Mouse (Mus musculus): ENCODE results near the gene Olfr30.
"Not testable (repeated sequence)": the region's sequence is repeated elsewhere in the genome, so short reads cannot be mapped to it uniquely, and the experiment has no call there.

Olfr30 gene

DNA sequence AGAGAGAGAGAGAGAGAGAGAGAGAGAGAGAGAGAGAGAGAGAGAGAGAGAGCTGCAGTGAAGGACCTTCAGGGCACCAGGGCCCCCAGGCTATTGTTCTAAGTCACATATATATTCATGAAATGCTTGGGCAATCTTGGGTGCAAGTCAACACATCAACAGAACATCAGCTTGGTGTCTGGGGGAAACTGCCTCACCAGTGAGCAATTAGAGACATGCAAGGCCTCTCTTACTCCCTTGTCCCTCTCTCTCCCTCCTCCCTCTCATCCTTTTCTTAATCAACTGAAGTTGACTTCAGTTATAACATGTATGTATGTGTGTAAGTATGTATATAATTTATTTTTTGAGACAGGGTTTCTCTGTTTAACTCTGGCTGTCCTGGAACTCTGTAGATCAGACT lies at the start of gene Olfr30:
Gene Olfr30, minus strand, starts transcription at position 101 of the 400 bp plus-strand sequence.
- DNase-seq (ENCODE audit: low read depth, low spot score): no peak

DNA sequence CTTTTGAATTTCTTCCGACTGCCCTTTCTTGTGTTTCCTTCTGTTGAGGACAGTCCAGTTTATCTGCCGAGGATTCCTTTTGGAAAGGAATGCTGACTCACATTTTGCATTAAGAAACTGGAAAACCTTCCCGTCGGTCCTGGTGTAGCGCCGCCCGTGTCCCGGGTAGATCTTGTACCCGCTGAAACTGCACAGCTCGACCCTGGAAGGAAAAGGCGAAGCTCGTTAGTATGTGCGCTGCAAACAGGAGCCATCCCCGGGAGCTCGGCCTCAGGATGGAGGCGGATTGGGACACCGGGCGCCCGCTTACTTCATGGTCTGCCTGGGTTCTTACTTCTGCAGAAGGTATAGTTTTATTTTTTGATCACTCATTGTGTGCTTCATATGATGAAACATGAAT lies 47.0 kb upstream of the Olfr30 start:
- not testable (repeated sequence) for DNase-seq (ENCODE audit: low read depth, low spot score)

DNA sequence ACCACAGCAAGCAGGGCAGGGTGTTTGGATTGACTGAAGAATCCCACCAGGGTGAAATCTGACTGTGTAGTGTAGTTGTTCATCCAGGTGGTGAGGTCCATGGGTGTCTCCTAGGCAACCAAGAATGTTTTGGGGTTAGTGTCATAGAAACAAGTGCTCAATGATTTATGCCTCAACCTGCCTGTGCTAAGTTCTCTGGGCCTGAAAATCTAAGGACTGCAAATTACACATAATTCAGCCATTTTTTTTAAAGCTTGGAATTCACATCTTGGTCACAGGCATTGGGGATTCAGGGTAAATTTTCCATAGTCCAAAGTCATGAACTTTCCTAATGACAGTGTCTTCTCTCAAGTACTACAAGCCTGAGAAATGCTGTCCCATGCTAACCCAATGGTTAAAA lies 40.4 kb upstream of the Olfr30 start, which contains the start of gene Olfr331:
Gene Olfr331, minus strand, starts transcription at position 101 of the 400 bp plus-strand sequence.
- not testable (repeated sequence) for DNase-seq (ENCODE audit: low read depth, low spot score)

DNA sequence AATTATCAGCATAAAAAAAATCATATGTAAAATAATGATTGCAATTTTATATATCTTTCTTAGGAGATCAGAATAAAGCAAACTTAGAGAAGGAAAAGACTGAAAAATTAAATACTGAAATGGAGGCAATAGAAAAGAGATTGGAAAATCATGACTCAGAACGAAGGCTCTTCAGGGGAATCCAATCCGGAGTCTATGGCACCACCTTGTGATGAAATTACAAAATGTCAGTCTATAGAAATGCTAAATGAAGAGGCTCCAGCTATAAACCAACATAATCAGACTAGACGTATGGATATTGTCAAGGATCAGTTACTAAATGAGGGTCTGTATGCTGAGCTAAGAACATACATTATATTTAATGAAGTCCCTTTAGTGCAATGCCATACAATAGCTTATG lies 37.2 kb upstream of the Olfr30 start:
- DNase-seq (ENCODE audit: low read depth, low spot score): no peak

DNA sequence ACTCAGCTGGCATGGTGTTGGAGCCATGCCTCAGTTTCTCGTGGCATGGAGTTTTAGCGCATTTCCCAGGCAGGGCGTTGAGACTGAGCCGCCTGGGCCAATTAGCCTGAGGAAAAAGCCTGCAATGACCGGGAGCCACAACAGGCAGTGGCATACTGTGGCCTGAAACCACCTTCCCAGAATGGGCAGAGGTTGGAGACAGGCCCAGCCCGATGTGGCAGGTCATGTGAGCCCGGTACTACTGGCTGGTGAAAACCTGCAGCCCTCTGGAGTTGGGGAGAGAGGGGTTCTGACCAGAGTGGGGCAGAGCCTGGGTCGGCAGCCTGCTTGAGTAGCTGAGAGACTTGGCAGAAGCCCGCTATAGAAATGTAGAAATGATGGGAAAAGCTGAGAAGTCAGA lies 36.7 kb upstream of the Olfr30 start:
- no peak for DNase-seq (ENCODE audit: low read depth, low spot score)

DNA sequence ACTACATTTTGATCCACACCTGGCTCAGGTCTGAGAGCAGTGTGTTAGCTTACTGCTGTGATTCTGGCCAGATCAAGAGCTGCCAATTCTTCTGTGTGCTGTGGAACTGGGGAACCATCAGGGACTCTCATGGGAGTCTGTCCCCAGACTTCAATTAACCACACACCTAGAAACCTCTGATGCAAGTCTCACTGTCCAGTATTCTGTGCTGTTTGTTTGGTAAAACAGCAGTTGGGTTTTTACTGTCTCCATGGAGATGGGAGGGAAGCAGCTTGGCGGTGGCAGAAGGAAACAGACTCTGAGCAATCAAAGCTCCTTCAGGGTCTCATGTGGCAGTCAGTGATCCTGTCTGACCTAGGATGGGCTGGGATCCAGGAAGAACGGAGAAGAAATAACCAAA lies 30.4 kb upstream of the Olfr30 start, which contains the start of gene Olfr332:
Gene Olfr332, minus strand, starts transcription at position 101 of the 400 bp plus-strand sequence.
- DNase-seq (ENCODE audit: low read depth, low spot score): no peak

DNA sequence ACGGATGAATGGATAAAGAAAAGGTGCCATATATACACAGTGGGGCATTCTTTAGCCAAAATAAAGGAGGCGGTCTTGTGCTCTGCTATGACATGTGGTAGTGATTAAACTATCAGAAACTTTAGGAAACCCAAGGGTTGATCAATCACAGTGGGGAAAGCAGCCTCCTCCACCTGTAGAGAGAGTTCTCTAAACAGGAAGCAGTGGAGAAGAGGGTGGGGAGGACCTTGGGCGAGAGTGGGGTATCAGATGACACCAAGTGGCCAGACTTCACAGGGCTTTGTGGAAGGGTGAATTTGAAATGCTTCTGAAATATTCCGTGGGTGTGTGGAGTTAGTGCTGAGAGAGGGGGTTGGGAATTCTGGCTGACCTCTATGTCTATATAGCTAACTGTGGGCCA lies 8.5 kb downstream of the Olfr30 start:
- DNase-seq (ENCODE audit: low read depth, low spot score): no peak

DNA sequence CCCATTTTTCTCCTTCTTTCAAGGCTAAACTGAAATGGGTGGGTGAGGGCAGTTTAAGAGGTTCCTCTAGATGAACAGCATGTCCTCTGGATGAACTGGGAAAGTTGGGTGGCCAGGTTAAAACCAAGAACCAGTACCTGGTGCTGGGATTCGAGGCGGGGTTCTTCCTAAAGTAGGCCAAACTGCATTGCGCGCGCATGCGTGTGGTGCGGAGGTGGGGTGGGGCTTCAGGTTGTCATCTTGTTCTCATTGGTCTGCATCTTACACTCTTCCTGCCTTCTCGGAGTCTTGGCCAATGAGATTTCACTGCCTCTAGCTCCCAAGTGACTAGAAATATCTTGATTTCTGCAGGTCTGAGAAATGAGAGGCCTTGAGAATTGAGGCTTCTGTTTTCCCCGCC lies 9.3 kb downstream of the Olfr30 start, which contains the start of gene Lypd9:
Gene Lypd9, minus strand, starts transcription at position 165 of the 400 bp plus-strand sequence.
- DNase-seq (ENCODE audit: low read depth, low spot score): no peak

DNA sequence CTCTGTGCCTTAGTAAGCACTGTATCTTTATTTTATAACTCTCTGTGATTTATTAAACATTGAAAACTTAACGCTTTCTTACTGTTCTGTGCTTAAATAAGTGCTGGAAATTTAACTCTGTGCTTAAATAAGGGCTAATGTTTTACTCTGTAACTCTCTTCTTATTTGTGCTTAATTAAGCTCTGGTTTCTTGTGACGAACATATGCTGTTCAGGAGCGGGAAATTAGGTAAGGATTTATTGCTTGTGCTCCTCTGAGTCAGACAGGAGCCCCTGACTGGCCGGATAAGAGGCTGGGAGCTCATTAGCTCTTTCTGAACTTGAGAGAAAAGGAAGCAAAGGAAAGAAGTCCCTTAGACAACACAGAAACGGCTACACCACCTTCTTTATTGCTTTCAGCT lies 24.2 kb downstream of the Olfr30 start:
- no peak for DNase-seq (ENCODE audit: low read depth, low spot score)

DNA sequence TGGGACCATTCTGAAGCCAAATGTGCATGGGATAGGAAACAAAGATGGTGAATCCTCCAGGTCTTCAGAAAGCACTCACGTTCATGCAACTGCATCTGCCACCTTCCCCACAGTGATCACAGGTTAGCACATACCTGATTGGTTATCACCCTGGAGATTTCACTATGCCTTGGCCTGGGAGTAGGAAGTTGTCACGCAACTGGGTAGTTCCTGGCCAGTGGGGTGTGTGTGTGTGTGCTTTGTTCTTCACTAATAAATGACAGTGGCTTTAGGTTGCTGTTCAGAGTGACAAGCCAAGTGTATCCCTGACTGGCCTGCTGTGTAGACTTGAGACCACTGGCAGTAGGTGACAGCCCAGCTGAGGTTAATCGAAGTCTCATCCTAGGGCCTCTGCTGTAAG lies 29.8 kb downstream of the Olfr30 start, which contains the start of gene Gm12253:
Gene Gm12253, plus strand, starts transcription at position 301 of the 400 bp plus-strand sequence.
- DNase-seq (ENCODE audit: low read depth, low spot score): no peak

DNA sequence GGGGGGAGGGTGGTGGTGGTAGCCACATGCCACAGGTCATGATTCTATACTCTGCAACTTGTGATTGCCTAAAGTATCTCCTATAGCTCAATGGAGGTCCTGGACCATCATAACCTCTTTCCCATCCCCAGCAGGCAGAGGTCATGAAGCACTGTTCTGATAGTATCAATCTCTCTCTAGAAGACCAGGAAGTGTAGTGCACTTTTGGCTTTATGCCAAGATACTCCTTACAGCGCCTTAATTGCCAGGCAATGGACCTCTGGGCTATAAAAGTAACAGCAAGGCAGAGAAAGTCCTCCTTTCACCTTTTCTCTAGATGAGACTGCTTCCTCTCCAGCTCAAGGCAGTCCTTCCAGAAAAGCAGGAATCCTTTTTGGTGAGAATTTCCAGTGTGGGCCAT lies 41.3 kb downstream of the Olfr30 start, which contains the start of gene 1810065E05Rik:
Gene 1810065E05Rik, plus strand, starts transcription at position 297 of the 400 bp plus-strand sequence.
- DNase-seq (ENCODE audit: low read depth, low spot score): no peak

DNA sequence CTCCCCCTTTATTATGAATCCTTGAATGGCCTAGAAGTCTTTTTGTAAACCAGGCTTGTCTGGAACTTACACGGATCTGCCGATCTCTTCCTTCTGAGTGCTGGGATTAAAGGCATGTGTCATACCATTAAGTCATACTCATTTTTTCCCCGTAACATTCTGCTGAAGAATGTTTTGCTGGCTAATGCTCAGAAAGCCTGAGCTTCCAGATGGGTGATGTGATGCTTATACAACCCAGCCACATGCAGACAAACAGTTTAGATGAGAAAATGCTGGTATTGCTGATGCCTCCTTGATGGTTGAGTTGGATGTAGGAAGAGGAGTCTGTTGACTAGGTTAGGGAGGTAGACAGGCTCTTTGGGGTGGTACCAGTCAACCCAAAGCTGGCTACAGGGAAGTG lies 43.7 kb downstream of the Olfr30 start:
- DNase-seq (ENCODE audit: low read depth, low spot score): no peak

DNA sequence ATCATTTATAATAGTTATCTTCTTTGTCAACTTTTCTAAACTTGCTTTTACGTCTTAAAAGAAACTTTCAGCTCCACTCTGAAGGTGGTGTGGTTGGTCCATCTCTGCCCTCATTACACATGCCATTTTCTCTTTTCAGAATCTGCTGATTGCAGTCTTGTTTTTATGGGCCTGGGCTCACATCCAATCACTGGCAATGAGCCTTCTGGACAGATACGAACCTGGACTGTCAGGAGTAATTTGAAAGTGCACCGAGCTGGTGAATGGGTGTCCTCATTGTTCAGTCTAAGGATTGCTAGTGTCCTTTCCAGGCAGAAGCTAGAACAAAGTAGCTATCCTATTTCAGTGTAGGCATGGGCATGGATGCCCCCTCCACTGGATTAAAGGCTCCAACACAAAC lies 54.0 kb downstream of the Olfr30 start:
- no peak for DNase-seq (ENCODE audit: low read depth, low spot score)
